8 mouse cellular contexts compared by ENCODE assay signal in the genomic region with DNA sequence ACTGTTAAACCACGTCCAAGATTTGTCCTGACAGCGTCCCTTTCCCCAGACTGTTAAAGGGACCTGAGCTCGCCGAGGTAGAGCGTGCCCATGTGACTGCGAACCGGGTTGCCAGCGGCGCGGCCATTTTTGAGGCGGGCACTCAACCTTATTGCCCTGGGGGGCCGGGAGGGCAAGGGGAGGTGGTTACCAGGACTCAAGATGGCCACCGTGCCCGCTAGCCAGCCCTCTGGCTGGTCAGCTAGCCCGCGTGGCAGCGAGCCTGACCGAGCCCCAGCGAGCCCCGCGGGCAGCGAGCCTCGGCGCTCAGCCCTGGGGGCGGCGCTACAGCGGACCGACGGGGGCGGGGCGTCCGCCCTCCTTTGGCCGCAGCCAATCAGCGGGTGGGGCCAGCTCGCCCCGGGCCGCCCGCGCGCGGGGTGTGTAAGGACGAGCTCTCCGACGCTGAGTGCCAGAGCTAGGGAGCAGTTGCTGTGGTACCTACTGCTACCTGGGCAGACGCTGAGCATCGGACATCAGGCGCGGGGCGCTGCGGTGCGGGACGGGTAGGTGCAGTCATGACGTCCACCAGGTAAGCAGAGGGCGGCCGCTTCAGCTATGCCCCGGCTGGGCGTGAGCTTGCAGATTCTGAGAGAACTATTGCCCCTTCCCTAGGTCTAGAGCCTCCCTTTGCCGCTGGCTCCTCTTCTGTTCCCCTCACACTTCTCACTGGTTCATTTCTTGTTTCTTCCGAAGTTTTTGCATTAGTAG. TPM values are rescaled to one million over a fixed set of nuclear protein-coding genes. Genes with fewer than 3 reads are reported as not detected.
DNase-seq lines count a peak whose midpoint lies in the region; ATAC-seq lines count a peak whose summit lies in the region.

No protein-coding gene starts in this region.

- peak overlapping the region; percentile 57 for H3K4me3 ChIP-seq in hindbrain, embryonic 11.5 days (ENCODE audit: low read depth, low read length)

- no peaks in the 10 kb centered on the region for H3K36me3 ChIP-seq in hindbrain, embryonic 11.5 days (ENCODE audit: control insufficient read depth, insufficient read depth, low read length)

- peak; percentile 95 for DNase-seq in NIH3T3 (ENCODE audit: low read depth)
- DNase-seq in cerebellum, adult 9-11 months: peak; percentile 98
- DNase-seq in frontal cortex, adult 2 months (ENCODE audit: extremely low spot score in 1 of 2, low spot score in 1 of 2): peak; percentile 65 to 80
- peak; percentile 95 for DNase-seq in hindbrain, embryonic 11.5 days (ENCODE audit: low spot score)
- peak; percentile 85 to 88 for DNase-seq in layer of hippocampus, postnatal 14 days (ENCODE audit: low spot score in 2 of 2)
- peak; percentile 91 for DNase-seq in lung, postnatal 10 days
- DNase-seq in ovary, postnatal 14 days (ENCODE audit: low spot score): peak; percentile 89
- peak; percentile 75 to 89 for DNase-seq in thymus, postnatal 10 days (ENCODE audit: low spot score in 2 of 2)

- peak overlapping the region; percentile 30; the same call in 1 of the 2 replicates for H3K27ac ChIP-seq in hindbrain, embryonic 11.5 days (ENCODE audit: low read depth, low read length)

- H3K9ac ChIP-seq in hindbrain, embryonic 11.5 days (ENCODE audit: low read depth, low read length): peak overlapping the region; percentile 75

- peaks cover 2% of the 10 kb centered on the region; the same call in 1 of the 2 replicates for H3K4me1 ChIP-seq in hindbrain, embryonic 11.5 days (replicated peaks; ENCODE audit: control insufficient read depth, insufficient read depth, low read length)

- H3K4me2 ChIP-seq in hindbrain, embryonic 11.5 days (replicated peaks; ENCODE audit: low read depth, low read length): peak overlapping the region; percentile 78

- under 1% methylated on average over 54 of the region's 59 CpGs for WGBS in hindbrain, embryonic 11.5 days

- no peaks in the 10 kb centered on the region for H3K9me3 ChIP-seq in hindbrain, embryonic 11.5 days (ENCODE audit: control insufficient read depth, low read length)

- H3K27me3 ChIP-seq in hindbrain, embryonic 11.5 days (ENCODE audit: control insufficient read depth, insufficient read depth, low read length): no peaks in the 10 kb centered on the region

- peak; percentile 99 for ATAC-seq in hindbrain, embryonic 11.5 days (ENCODE audit: low FRiP score)

RNA-seq across cellular contexts. Expression of a gene that starts 23.6 kb away (rescaled TPM):
- 80.6 and 84.0 TPM in 2 replicates for polyA plus RNA-seq in frontal cortex, adult 2 months (2012; rRNA removed)
- polyA plus RNA-seq in hindbrain, embryonic 11.5 days (2014; fragmentation: Nextera tagmentation; extraction: Ambion mirVana): 107 and 108 TPM in 2 replicates
- total RNA-seq in layer of hippocampus, postnatal 14 days (2021): 10 to 100 TPM; 67.5 to 69.7 TPM

RNA-seq across cellular contexts. Expression of a gene that starts 23.6 kb away (rescaled TPM):
- polyA plus RNA-seq in frontal cortex, adult 2 months (2012; rRNA removed): 54.2 and 57.1 TPM in 2 replicates
- polyA plus RNA-seq in hindbrain, embryonic 11.5 days (2014; fragmentation: Nextera tagmentation; extraction: Ambion mirVana): 135 and 138 TPM in 2 replicates
- 10 to 100 TPM; 82.1 to 84.3 TPM for total RNA-seq in layer of hippocampus, postnatal 14 days (2021)

Comparison
In these comparisons a context has a peak if more than half of its experiments do, and no peak if none do; other contexts are left out.
1. Peak in every context shown above with its lines: DNase-seq, ATAC-seq, H3K4me3 ChIP-seq and H3K27ac ChIP-seq.